Mouse (Mus musculus) embryo, embryonic 9.5 days (tissue): ENCODE measurements around the gene Gm10665.
"Not testable (repeated sequence)": the region's sequence is repeated elsewhere in the genome, so short reads cannot be mapped to it uniquely, and the experiment has no call there.

Experiments
- DNase-seq: peaks from one replicate; pipeline ENCODE4 v3.0.0-alpha.2; 2017; ENCODE audit errors: extremely low spot score

The Gm10665 gene

GRCm38 (mm10) chr7:22463975-22464374 is at the start of gene Gm10665:
Gene Gm10665, minus strand, starts transcription at chr7:22464075.
- DNase-seq: not testable (repeated sequence)

DNA sequence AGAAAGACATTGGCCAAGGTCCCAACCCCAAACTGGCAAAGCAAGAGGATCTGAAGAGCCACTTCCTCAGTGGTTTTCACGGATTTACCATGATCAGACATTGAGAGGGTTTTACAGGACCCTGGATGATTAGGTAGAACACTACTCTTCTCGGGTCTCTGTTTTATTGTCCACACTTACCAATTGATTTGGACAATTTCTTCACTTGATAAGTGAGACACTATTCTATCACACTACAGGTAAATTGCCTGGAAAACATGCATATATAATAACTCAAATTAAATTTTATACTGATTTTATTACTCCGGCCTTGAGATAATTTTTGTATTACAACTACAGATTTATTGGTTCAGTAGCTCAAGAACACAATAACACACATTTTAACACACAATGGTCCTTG is 35.7 kb upstream of the Gm10665 start, which contains the start of gene Vmn1r151:
Gene Vmn1r151, minus strand, starts transcription at position 101 of the 400 bp plus-strand sequence.
- not testable (repeated sequence) for DNase-seq

DNA sequence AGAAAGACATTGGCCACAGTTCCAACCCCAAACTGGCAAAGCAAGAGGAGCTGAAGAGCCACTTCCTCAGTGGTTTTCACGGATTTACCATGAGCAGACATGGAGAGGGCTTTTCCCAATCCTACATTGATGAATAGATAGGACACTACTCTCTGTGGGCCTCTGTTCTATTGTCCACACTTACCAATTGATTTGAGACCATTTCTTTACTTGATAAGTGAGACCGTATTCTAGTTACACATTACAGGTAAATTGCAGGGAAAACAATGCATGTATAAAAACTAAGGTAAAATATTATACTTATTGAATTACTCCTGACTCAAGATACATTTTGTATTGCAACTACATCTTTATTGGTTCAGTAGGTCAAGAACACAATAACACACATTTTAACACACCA is 25.7 kb downstream of the Gm10665 start, which contains the start of gene Vmn1r149:
Gene Vmn1r149, minus strand, starts transcription at position 101 of the 400 bp plus-strand sequence.
- not testable (repeated sequence) for DNase-seq

DNA sequence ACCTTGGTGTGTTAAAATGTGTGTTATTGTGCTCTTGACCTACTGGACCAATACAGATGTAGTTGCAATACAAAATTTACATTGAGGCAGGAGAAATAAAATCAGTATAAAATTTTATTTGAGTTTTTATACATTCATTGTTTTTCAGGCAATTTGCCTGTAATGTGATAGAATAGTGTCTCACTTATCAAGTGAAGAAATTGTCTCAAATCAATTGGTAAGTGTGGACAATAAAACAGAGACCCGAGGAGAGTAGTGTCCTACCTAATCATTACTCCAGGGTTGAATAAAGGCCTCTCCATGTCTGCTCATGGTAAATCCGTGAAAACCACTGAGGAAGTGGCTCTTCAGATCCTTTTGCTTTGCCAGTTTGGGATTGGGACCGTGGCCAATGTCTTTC is 50.6 kb downstream of the Gm10665 start, which contains the start of gene Vmn1r148:
Gene Vmn1r148, plus strand, starts transcription at position 301 of the 400 bp plus-strand sequence.
- DNase-seq: not testable (repeated sequence)
